Mouse (Mus musculus) stomach, postnatal 0 days (tissue): ENCODE results near the gene Ggt6.

Experiments
- CTCF ChIP-seq: IDR thresholded peaks from 2 replicates; pipeline ENCODE4 v1.5.1; 2016; ENCODE audit warnings: antibody characterized with exemption, low read depth, mild to moderate bottlenecking, moderate library complexity
- EP300 ChIP-seq: optimal IDR thresholded peaks from 2 replicates; pipeline ENCODE3; 2016; ENCODE audit warnings: antibody characterized with exemption

GRCm38 (mm10) chr11:72420460-72421122, 14.7 kb upstream of the Ggt6 start:
- no peak for TF ChIP-seq CTCF
- TF ChIP-seq EP300, result no peak
